Mouse (Mus musculus) kidney, postnatal 0 days (tissue): ENCODE data around the gene Magi2. TPM values are rescaled to one million over a fixed set of nuclear protein-coding genes. Genes with fewer than 3 reads are reported as not detected.

Source experiments
- ATAC-seq: fragments of 200-750 bp; cut with Nextera tagmentation; replicated peaks from 2 replicates; pipeline ENCODE4 v1.8.0; 2017; ENCODE audit warnings: low read depth, moderate number of reproducible peaks, moderate TSS enrichment, moderate library complexity; ENCODE audit not compliant: low FRiP score
- DNase-seq: peaks from one replicate; pipeline ENCODE4 v3.0.0-alpha.2; 2016; ENCODE audit warnings: low spot score
- H3K27ac ChIP-seq: fragments of 300-500 bp; sonication (generic); 2 replicates; pipeline ENCODE4 v1.5.1; 2014; ENCODE audit warnings: mild to moderate bottlenecking
- H3K27me3 ChIP-seq: fragments of 300-500 bp; sonication (generic); 2 replicates; pipeline ENCODE4 v1.6.1; 2014; ENCODE audit warnings: low read length, mixed read lengths; ENCODE audit not compliant: insufficient read depth
- H3K36me3 ChIP-seq: fragments of 300-500 bp; sonication (generic); 2 replicates; pipeline ENCODE4 v1.6.1; 2014; ENCODE audit warnings: low read length, mixed read lengths; ENCODE audit not compliant: insufficient read depth
- H3K4me1 ChIP-seq: fragments of 300-500 bp; sonication (generic); replicated peaks from 2 replicates; pipeline ENCODE4 v1.6.1; 2014; ENCODE audit warnings: antibody characterized with exemption, low read length, mixed read lengths; ENCODE audit not compliant: insufficient read depth
- H3K4me2 ChIP-seq: fragments of 300-500 bp; sonication (generic); 2 replicates; pipeline ENCODE4 v1.6.1; 2014; ENCODE audit warnings: mild to moderate bottlenecking, low read length, moderate library complexity, mixed read lengths
- H3K4me3 ChIP-seq: fragments of 300-500 bp; sonication (generic); replicated peaks from 2 replicates; pipeline ENCODE4 v1.5.1; 2014; ENCODE audit warnings: low read depth, low read length
- H3K9ac ChIP-seq: fragments of 300-500 bp; sonication (generic); 2 replicates; pipeline ENCODE4 v1.6.1; 2014; ENCODE audit warnings: low read depth, low read length
- H3K9me3 ChIP-seq: fragments of 300-500 bp; sonication (generic); replicated peaks from 2 replicates; pipeline ENCODE4 v1.6.1; 2016; ENCODE audit warnings: low read length, inconsistent platforms, mixed read lengths
- CTCF ChIP-seq: IDR thresholded peaks from 2 replicates; pipeline ENCODE4 v1.5.1; 2016; ENCODE audit warnings: antibody characterized with exemption, low read depth, mild to moderate bottlenecking, moderate library complexity
- WGBS: fragments of 180-500 bp; shearing (Covaris S2); extraction: QIAGEN DNeasy Blood & Tissue Kit; methylation state at CpG from one replicate; pipeline ENCODE4 v1.1.7; 2014; 5-methylcytosine and 5-hydroxymethylcytosine counted together
- polyA plus RNA-seq: library from polyadenylated mRNA; unstranded; fragments of >200 nt; fragmentation: Nextera tagmentation; extraction: Ambion mirVana; gene quantifications from 2 replicates; pipeline ENCODE4 v1.2.1, GENCODE M21; 2015

Magi2 gene
- polyA plus RNA-seq, 1 experiment from 2014 or later = 14.5 TPM

GRCm38 (mm10) chr5:19907983-19908705 is 681.3 kb downstream of the Magi2 start:
- H3K9me3 ChIP-seq = no peaks in the 10 kb centered on the region
- H3K27ac ChIP-seq = no peak overlapping the region
- no peak for TF ChIP-seq CTCF
- DNase-seq (no peak), ATAC-seq (no peak)
- 5% methylated on average over 16 of the region's 16 CpGs for WGBS
- peak overlapping the region; percentile 57 for H3K4me2 ChIP-seq
- peaks cover 8% of the 10 kb centered on the region; the same call in 1 of the 2 replicates for H3K4me1 ChIP-seq
- H3K27me3 ChIP-seq = no peaks in the 10 kb centered on the region
- peak overlapping the region; percentile 21 for H3K4me3 ChIP-seq
- no peaks in the 10 kb centered on the region for H3K36me3 ChIP-seq
- no peak overlapping the region for H3K9ac ChIP-seq

GRCm38 (mm10) chr5:19908706-19909060 is 681.8 kb downstream of the Magi2 start:
- Histone ChIP-seq H3K36me3 (no peaks in the 10 kb centered on the region), H3K9ac (no peak overlapping the region), H3K9me3 (no peaks in the 10 kb centered on the region), H3K4me1 (peaks cover 8% of the 10 kb centered on the region; the same call in 1 of the 2 replicates), H3K27ac (no peak overlapping the region), H3K4me3 (peak overlapping the region; percentile 18; the same call in 1 of the 2 replicates), H3K27me3 (no peaks in the 10 kb centered on the region), H3K4me2 (peak overlapping the region; percentile 57)
- DNase-seq (no peak), ATAC-seq (no peak)
- no peak for TF ChIP-seq CTCF
- WGBS = 2% methylated on average over 5 of the region's 5 CpGs

DNA sequence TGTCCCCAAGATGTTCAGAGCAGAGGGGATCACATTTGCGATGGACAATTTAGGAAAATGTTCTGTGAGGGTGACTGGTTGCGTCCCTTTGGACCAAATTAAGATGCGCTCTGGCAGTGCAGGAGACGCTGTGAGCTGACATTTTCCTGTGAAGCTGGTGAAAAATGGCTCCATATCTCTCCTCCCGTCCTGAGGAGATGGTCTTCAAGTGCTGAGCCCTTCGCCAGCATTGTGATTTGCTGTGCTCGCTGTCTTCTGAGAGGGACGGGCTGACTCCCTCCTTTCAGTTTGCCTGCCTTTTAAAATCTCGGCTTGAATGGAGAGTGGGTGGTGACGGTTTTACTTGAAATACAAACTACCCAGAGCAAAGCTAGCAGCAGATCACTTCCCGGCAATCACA is 682.2 kb downstream of the Magi2 start:
- Histone ChIP-seq H3K36me3 (no peaks in the 10 kb centered on the region), H3K9ac (no peak overlapping the region), H3K27ac (no peak overlapping the region), H3K9me3 (no peaks in the 10 kb centered on the region), H3K4me2 (peak overlapping the region; percentile 57), H3K27me3 (no peaks in the 10 kb centered on the region), H3K4me1 (peaks cover 8% of the 10 kb centered on the region; the same call in 1 of the 2 replicates), H3K4me3 (peak overlapping the region; percentile 18; the same call in 1 of the 2 replicates)
- ATAC-seq (no peak), DNase-seq (no peak)
- WGBS = 4% methylated on average over 11 of the region's 11 CpGs
- no peak for TF ChIP-seq CTCF

GRCm38 (mm10) chr5:19909664-19910063 is 682.8 kb downstream of the Magi2 start:
- ATAC-seq = no peak
- DNase-seq = no peak
- Histone ChIP-seq H3K9me3 (no peaks in the 10 kb centered on the region), H3K27me3 (no peaks in the 10 kb centered on the region), H3K4me2 (no peak overlapping the region), H3K4me1 (peaks cover 8% of the 10 kb centered on the region; the same call in 1 of the 2 replicates), H3K36me3 (no peaks in the 10 kb centered on the region), H3K9ac (no peak overlapping the region), H3K27ac (no peak overlapping the region), H3K4me3 (no peak overlapping the region)
- no peak for TF ChIP-seq CTCF
- WGBS = 69% methylated on average over 7 of the region's 7 CpGs

DNA sequence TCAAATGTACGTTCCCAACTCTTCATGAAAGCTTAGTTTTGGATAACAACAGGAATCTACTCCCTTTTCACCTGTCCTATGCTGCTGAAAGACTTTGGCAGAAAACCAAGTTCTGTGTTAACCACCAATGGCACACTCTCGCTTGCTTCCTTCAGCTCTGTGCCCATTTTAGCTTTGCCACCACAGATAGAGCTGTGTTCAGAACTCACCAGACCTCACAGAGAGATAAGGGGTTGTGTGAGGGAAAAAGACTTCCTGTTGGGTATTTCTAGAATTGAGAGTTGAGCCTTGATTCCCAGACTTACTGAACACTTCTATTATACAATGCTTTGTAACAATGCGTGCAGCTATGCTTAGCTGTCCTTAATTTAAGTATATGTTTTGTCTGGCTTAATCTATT is 705.3 kb downstream of the Magi2 start:
- H3K9me3 ChIP-seq = no peaks in the 10 kb centered on the region
- H3K4me2 ChIP-seq = no peak overlapping the region
- TF ChIP-seq CTCF = no peak
- H3K4me3 ChIP-seq = no peak overlapping the region
- H3K27me3 ChIP-seq = no peaks in the 10 kb centered on the region
- ATAC-seq (no peak), DNase-seq (no peak)
- H3K4me1 ChIP-seq = no peaks in the 10 kb centered on the region
- 91% methylated on average over 3 of the region's 3 CpGs for WGBS
- no peak overlapping the region for H3K27ac ChIP-seq
- no peak overlapping the region for H3K9ac ChIP-seq
- no peaks in the 10 kb centered on the region for H3K36me3 ChIP-seq

DNA sequence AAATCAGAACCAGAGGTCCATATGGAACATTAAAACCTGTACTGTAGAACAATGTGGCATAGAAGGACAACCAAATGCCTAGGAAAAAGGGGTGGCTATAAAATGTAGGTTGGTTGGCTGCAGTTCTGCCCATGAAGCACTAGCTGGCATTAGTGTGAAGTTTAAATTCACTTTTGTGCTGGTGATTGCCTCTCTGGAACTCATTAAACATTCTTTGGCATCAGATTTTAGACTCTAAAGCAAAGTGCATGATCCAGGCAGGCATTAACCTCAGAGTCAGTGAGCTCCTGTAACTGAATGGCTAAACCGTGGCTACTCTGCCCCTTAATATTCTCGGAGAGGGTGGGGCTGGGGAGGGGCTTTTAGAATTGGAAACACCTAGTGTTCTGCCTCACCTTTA is 706.4 kb downstream of the Magi2 start:
- peak; percentile 27 for DNase-seq
- ATAC-seq = peak; percentile 80

More for the DNA sequence above, 706.4 kb downstream of the Magi2 start:
- H3K36me3 ChIP-seq = no peaks in the 10 kb centered on the region
- H3K27ac ChIP-seq = no peak overlapping the region
- 64% methylated on average over 2 of the region's 2 CpGs for WGBS
- no peaks in the 10 kb centered on the region for H3K9me3 ChIP-seq
- peak; percentile 59 for TF ChIP-seq CTCF
- no peak overlapping the region for H3K9ac ChIP-seq
- H3K4me2 ChIP-seq = no peak overlapping the region
- H3K4me1 ChIP-seq = no peaks in the 10 kb centered on the region
- H3K4me3 ChIP-seq = no peak overlapping the region
- H3K27me3 ChIP-seq = no peaks in the 10 kb centered on the region
